Mouse (Mus musculus): Measurements from ENCODE around the gene Vax1. TPM values are rescaled to one million over a fixed set of nuclear protein-coding genes. Genes with fewer than 3 reads are reported as not detected.

Gene Vax1
- polyA plus RNA-seq, 1 experiment: 0.98 TPM

- Histone ChIP-seq H3K4me3 (ENCODE audit: insufficient read depth, low read length) (no peak overlapping the region), H3K27ac (ENCODE audit: insufficient read depth, low read length) (no peak overlapping the region), H3K4me1 (ENCODE audit: control insufficient read depth, insufficient read depth, low read length) (no peaks in the 10 kb centered on the region)
- TF ChIP-seq POLR2A (IDR thresholded peaks at IDR 0.05; ENCODE audit: extremely low read depth, insufficient read depth, low read length) (no peak), CTCF (IDR thresholded peaks at IDR 0.05; ENCODE audit: extremely low read depth, insufficient read depth, low read length) (no peak)
Measured at GRCm38 (mm10) chr19:59128531-59129204, 41.2 kb downstream of the Vax1 start.

DNA sequence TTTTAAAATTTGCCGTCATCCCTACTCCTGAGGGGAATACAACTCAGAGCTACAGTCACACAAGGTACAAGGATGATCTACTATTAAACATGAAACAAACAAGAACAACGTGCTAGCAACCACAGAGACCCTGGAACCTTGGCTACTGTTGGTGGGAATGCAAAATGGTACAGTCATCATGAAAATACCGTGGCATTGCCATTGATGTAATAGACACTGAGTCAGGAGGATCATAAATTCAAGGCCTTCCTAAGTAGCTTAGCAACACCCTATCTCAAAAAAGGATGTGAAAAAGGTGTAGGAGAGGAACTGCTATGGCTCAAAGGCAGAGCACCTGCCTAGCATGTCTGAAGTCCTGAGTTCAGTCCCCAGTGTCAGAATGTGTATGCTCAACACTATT lies 42.4 kb downstream of the Vax1 start:
- TF ChIP-seq CTCF (IDR thresholded peaks at IDR 0.05; ENCODE audit: extremely low read depth, insufficient read depth, low read length) (no peak), POLR2A (IDR thresholded peaks at IDR 0.05; ENCODE audit: extremely low read depth, insufficient read depth, low read length) (no peak)
- Histone ChIP-seq H3K4me1 (ENCODE audit: control insufficient read depth, insufficient read depth, low read length) (no peaks in the 10 kb centered on the region), H3K27ac (ENCODE audit: insufficient read depth, low read length) (no peak overlapping the region), H3K4me3 (ENCODE audit: insufficient read depth, low read length) (no peak overlapping the region)

Other genes with a start within 250 kb of the Vax1 start
- gene Eno4, start 226.6 kb downstream of the Vax1 start, polyA plus RNA-seq (2012; rRNA removed): 1.9 and 2.6 TPM in 2 replicates
- gene Hspa12a, start 226.4 kb downstream of the Vax1 start, polyA plus RNA-seq (2012; rRNA removed): 120 and 122 TPM in 2 replicates
- 21.8 and 23.0 TPM in 2 replicates for gene Shtn1, start 94.0 kb downstream of the Vax1 start, polyA plus RNA-seq (2012; rRNA removed)
- not detected in 2 replicates for gene Kcnk18, start 49.2 kb upstream of the Vax1 start, polyA plus RNA-seq (2012; rRNA removed)
- gene Slc18a2, start 90.8 kb upstream of the Vax1 start, polyA plus RNA-seq (2012; rRNA removed): 0.08 and 0.17 TPM in 2 replicates
- gene Rps12-ps3, start 152.2 kb upstream of the Vax1 start, polyA plus RNA-seq (2012; rRNA removed): 118 and 135 TPM in 2 replicates
- 19.8 and 20.4 TPM in 2 replicates for gene Pdzd8, start 175.7 kb upstream of the Vax1 start, polyA plus RNA-seq (2012; rRNA removed)

Data from cortical plate, adult 2 months (tissue).